Mouse (Mus musculus): ENCODE data around the gene Psmc2. TPM values are rescaled to one million over a fixed set of nuclear protein-coding genes. Genes with fewer than 3 reads are reported as not detected.
A peak's percentile ranks its signal among the peaks of the same experiment; 100 is the strongest.

Psmc2 gene
- polyA plus RNA-seq, 1 experiment: 27.2 TPM

DNA sequence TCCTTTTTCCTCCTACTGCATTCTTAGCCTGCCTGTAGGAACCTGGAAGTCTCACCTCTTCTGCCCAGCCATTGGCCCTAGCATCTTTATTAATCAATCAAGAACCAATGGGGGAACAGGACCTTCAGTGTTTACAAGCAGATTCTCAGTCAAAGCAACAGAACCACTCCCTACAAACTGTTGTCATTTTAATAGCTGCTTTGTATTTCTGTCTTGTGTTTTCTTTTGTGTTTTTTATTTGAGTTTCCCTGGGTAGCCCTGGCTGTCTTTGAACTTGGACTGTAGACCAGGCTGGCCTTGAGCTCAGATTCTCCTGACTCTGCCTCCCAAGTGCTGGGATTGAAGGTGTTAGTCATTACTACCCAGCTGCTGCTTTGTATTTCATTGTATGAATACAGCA lies 7.1 kb downstream of the Psmc2 start:
- TF ChIP-seq POLR2A (IDR thresholded peaks at IDR 0.05; ENCODE audit: control insufficient read depth, extremely low read depth, insufficient read depth, low read length, poor library complexity): no peak
- no peak for TF ChIP-seq CTCF (IDR thresholded peaks at IDR 0.05; ENCODE audit: borderline replicate concordance, control insufficient read depth, extremely low read depth, insufficient read depth, low read length, poor library complexity)
- peaks cover 19% of the 10 kb centered on the region for H3K36me3 ChIP-seq (ENCODE audit: control insufficient read depth, insufficient read depth, low read length)
- H3K4me1 ChIP-seq (replicated peaks; ENCODE audit: control insufficient read depth, insufficient read depth, low read length): no peaks in the 10 kb centered on the region
- no peak for DNase-seq
- H3K27ac ChIP-seq (ENCODE audit: control insufficient read depth, insufficient read depth, low read length): no peak overlapping the region
- no peak overlapping the region for H3K4me3 ChIP-seq (ENCODE audit: control insufficient read depth, insufficient read depth, low read length)
- no peaks in the 10 kb centered on the region for H3K27me3 ChIP-seq (ENCODE audit: control insufficient read depth, insufficient read depth, low read length)

DNA sequence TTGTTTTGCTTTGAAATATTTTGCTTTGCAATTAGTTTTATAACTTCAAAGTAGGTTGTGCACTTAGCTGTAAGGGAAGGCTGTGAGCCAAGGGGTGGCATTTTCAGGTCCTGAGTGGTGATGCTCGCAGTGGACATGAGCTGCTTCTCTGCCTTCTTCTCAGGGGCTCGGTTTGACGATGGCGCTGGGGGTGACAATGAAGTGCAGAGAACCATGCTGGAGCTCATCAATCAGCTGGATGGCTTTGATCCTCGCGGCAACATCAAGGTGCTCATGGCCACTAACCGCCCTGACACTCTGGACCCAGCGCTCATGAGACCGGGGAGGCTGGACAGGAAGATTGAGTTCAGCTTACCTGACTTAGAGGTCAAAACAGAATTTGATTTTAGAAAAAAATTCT lies 17.8 kb downstream of the Psmc2 start:
- DNase-seq: no peak
- TF ChIP-seq POLR2A (IDR thresholded peaks at IDR 0.05; ENCODE audit: control insufficient read depth, extremely low read depth, insufficient read depth, low read length, poor library complexity) (no peak), CTCF (IDR thresholded peaks at IDR 0.05; ENCODE audit: borderline replicate concordance, control insufficient read depth, extremely low read depth, insufficient read depth, low read length, poor library complexity) (no peak)
- Histone ChIP-seq H3K27me3 (ENCODE audit: control insufficient read depth, insufficient read depth, low read length) (no peaks in the 10 kb centered on the region), H3K4me3 (ENCODE audit: control insufficient read depth, insufficient read depth, low read length) (no peak overlapping the region), H3K27ac (ENCODE audit: control insufficient read depth, insufficient read depth, low read length) (no peak overlapping the region), H3K36me3 (ENCODE audit: control insufficient read depth, insufficient read depth, low read length) (peaks cover 60% of the 10 kb centered on the region), H3K4me1 (replicated peaks; ENCODE audit: control insufficient read depth, insufficient read depth, low read length) (no peaks in the 10 kb centered on the region)
- 95% methylated on average over 9 of the region's 9 CpGs for WGBS

- H3K36me3 ChIP-seq (ENCODE audit: control insufficient read depth, insufficient read depth, low read length): peaks cover 52% of the 10 kb centered on the region
- TF ChIP-seq CTCF (IDR thresholded peaks at IDR 0.05; ENCODE audit: borderline replicate concordance, control insufficient read depth, extremely low read depth, insufficient read depth, low read length, poor library complexity): no peak
- TF ChIP-seq POLR2A (IDR thresholded peaks at IDR 0.05; ENCODE audit: control insufficient read depth, extremely low read depth, insufficient read depth, low read length, poor library complexity): no peak
- H3K4me1 ChIP-seq (replicated peaks; ENCODE audit: control insufficient read depth, insufficient read depth, low read length): no peaks in the 10 kb centered on the region
Observed at GRCm38 (mm10) chr5:21803691-21804188, 18.7 kb downstream of the Psmc2 start.

DNA sequence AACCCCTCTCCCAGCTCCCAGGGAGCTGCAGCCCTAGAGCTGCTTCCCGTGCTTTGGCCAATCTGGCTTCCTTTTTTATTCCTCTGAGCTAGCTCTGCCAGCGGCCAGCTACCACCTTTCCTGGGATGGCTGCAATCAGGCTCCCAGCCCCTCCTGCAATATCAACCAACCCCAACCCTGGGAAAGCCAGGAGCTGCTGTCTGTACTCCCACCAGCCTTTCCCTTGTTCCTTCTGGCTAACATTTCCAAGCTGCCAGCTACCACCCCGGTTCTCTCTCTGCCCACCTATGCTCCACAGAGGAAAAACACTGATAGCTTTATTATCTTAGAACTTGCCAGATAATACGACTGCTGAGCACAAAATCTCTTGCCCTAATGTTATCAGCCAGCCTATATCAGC lies 19.8 kb downstream of the Psmc2 start:
- Histone ChIP-seq H3K4me3 (ENCODE audit: control insufficient read depth, insufficient read depth, low read length) (no peak overlapping the region), H3K27me3 (ENCODE audit: control insufficient read depth, insufficient read depth, low read length) (no peaks in the 10 kb centered on the region), H3K36me3 (ENCODE audit: control insufficient read depth, insufficient read depth, low read length) (peaks cover 41% of the 10 kb centered on the region), H3K4me1 (replicated peaks; ENCODE audit: control insufficient read depth, insufficient read depth, low read length) (no peaks in the 10 kb centered on the region), H3K27ac (ENCODE audit: control insufficient read depth, insufficient read depth, low read length) (no peak overlapping the region)
- 94% methylated on average over 4 of the region's 4 CpGs for WGBS
- TF ChIP-seq CTCF (IDR thresholded peaks at IDR 0.05; ENCODE audit: borderline replicate concordance, control insufficient read depth, extremely low read depth, insufficient read depth, low read length, poor library complexity) (no peak), POLR2A (IDR thresholded peaks at IDR 0.05; ENCODE audit: control insufficient read depth, extremely low read depth, insufficient read depth, low read length, poor library complexity) (no peak)
- no peak for DNase-seq

More at GRCm38 (mm10) chr5:21803691-21804188, 18.7 kb downstream of the Psmc2 start:
- DNase-seq: no peak
- H3K27ac ChIP-seq (ENCODE audit: control insufficient read depth, insufficient read depth, low read length): no peak overlapping the region
- H3K27me3 ChIP-seq (ENCODE audit: control insufficient read depth, insufficient read depth, low read length): no peaks in the 10 kb centered on the region
- H3K4me3 ChIP-seq (ENCODE audit: control insufficient read depth, insufficient read depth, low read length): no peak overlapping the region
- 97% methylated on average over 12 of the region's 12 CpGs for WGBS

DNA sequence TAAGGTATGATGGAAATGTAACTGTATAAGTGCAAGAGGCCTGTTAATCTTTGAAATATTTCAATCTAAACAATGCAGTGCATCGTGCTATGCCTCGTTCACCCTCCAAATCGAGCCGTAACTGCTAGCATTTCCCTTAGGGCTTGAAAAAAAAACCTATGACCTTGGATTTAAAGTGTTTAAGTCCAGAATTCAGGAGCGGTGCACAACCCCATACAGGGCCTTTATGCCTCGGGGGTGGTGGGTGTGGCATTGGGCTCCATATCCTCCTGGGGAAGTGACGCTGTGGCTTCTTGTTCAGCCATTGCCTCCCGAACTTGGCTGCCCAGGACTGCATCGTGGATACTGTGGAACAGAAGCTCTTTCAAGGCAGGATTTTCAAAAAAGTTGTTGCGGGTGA lies 25.8 kb downstream of the Psmc2 start:
- WGBS: 84% methylated on average over 10 of the region's 10 CpGs
- no peak for DNase-seq
- no peaks in the 10 kb centered on the region for H3K27me3 ChIP-seq (ENCODE audit: control insufficient read depth, insufficient read depth, low read length)
- H3K36me3 ChIP-seq (ENCODE audit: control insufficient read depth, insufficient read depth, low read length): no peaks in the 10 kb centered on the region
- TF ChIP-seq POLR2A (IDR thresholded peaks at IDR 0.05; ENCODE audit: control insufficient read depth, extremely low read depth, insufficient read depth, low read length, poor library complexity) (no peak), CTCF (IDR thresholded peaks at IDR 0.05; ENCODE audit: borderline replicate concordance, control insufficient read depth, extremely low read depth, insufficient read depth, low read length, poor library complexity) (no peak)
- no peak overlapping the region for H3K27ac ChIP-seq (ENCODE audit: control insufficient read depth, insufficient read depth, low read length)
- H3K4me3 ChIP-seq (ENCODE audit: control insufficient read depth, insufficient read depth, low read length): no peak overlapping the region
- no peaks in the 10 kb centered on the region for H3K4me1 ChIP-seq (replicated peaks; ENCODE audit: control insufficient read depth, insufficient read depth, low read length)

DNA sequence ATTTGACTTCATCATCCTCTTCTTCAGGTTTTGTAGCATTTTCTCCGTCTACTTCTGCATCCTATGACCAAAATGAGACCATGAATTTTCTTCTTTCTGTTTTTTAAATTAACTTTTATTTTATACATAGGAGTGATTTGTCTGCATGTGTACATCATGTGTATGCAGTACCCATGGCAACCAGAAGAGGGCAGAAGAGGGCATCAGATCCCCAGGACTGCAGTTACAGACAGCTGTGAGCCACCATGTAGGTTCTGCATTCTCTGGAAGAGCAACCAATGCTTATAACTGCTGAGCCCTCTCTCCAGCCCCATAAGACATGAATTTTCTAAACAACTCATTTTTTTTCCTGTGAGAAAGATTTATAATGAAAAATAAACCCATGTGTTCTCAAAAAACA lies 28.9 kb downstream of the Psmc2 start:
- no peak for TF ChIP-seq CTCF (IDR thresholded peaks at IDR 0.05; ENCODE audit: borderline replicate concordance, control insufficient read depth, extremely low read depth, insufficient read depth, low read length, poor library complexity)
- Histone ChIP-seq H3K27ac (ENCODE audit: control insufficient read depth, insufficient read depth, low read length) (no peak overlapping the region), H3K36me3 (ENCODE audit: control insufficient read depth, insufficient read depth, low read length) (no peaks in the 10 kb centered on the region), H3K4me3 (ENCODE audit: control insufficient read depth, insufficient read depth, low read length) (no peak overlapping the region), H3K27me3 (ENCODE audit: control insufficient read depth, insufficient read depth, low read length) (no peaks in the 10 kb centered on the region), H3K4me1 (replicated peaks; ENCODE audit: control insufficient read depth, insufficient read depth, low read length) (no peaks in the 10 kb centered on the region)
- peak; percentile 51 for DNase-seq
- 86% methylated on average over 1 of the region's 1 CpGs for WGBS

GRCm38 (mm10) chr5:21826370-21826769 lies 41.3 kb downstream of the Psmc2 start:
- TF ChIP-seq POLR2A (IDR thresholded peaks at IDR 0.05; ENCODE audit: control insufficient read depth, extremely low read depth, insufficient read depth, low read length, poor library complexity) (no peak), CTCF (IDR thresholded peaks at IDR 0.05; ENCODE audit: borderline replicate concordance, control insufficient read depth, extremely low read depth, insufficient read depth, low read length, poor library complexity) (no peak)
- 94% methylated on average over 7 of the region's 7 CpGs for WGBS

More at GRCm38 (mm10) chr5:21826370-21826769, 41.3 kb downstream of the Psmc2 start:
- H3K36me3 ChIP-seq (ENCODE audit: control insufficient read depth, insufficient read depth, low read length): no peaks in the 10 kb centered on the region
- no peak overlapping the region for H3K4me3 ChIP-seq (ENCODE audit: control insufficient read depth, insufficient read depth, low read length)
- H3K27ac ChIP-seq (ENCODE audit: control insufficient read depth, insufficient read depth, low read length): no peak overlapping the region
- no peak for DNase-seq
- no peaks in the 10 kb centered on the region for H3K27me3 ChIP-seq (ENCODE audit: control insufficient read depth, insufficient read depth, low read length)
- H3K4me1 ChIP-seq (replicated peaks; ENCODE audit: control insufficient read depth, insufficient read depth, low read length): no peaks in the 10 kb centered on the region
